9 mouse cellular contexts compared by ENCODE assay signal in the genomic region with DNA sequence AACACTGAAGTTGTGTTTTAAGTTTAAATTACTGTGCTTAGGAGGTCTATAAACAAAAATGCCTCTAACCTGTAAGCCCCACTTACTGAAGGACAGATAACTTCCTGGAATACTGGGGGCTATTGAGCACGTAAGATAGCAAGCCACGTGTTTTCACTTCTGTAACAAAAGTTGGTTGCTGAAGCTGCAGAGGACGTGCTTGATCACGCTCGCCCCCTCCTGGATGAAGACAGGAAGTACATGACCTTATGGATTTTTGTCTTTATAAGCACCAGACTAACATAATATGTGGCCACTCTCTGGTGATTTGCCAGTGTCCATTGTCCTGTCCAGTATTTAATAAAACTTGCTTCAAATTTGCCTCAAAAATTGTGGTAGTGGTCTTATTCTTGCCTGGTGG. TPM values are rescaled to one million over a fixed set of nuclear protein-coding genes. Genes with fewer than 3 reads are reported as not detected.
A peak's percentile ranks its signal among the peaks of the same experiment; 100 is the strongest.
DNase-seq lines count a peak whose midpoint lies in the region; ATAC-seq and TF ChIP-seq lines count a peak whose summit lies in the region.
"Had no signal": no experiment of that assay in that cellular context is flagged by ENCODE, and none has a peak within 500 bp of the region (broad histone marks: within the 10 kb centered on the region; RNA-seq: fewer than 3 reads in every experiment).

No protein-coding gene starts in this region.

- H3K27ac ChIP-seq in MEL (ENCODE audit: control insufficient read depth, low read depth, low read length), result no peak overlapping the region

- no peak overlapping the region for H3K9ac ChIP-seq in MEL (ENCODE audit: control insufficient read depth, low read depth, low read length, poor library complexity, severe bottlenecking)

- no peak overlapping the region for H3ac ChIP-seq in C2C12 (ENCODE audit: control insufficient read depth, insufficient read length, low read depth)

- no peak for TF ChIP-seq POLR2A in MEL (IDR thresholded peaks at IDR 0.05; ENCODE audit: control insufficient read depth in 1 of 2, insufficient read depth in 1 of 2, low read depth in 1 of 2, low read length in 2 of 2, poor library complexity in 1 of 2)

- H3K9me3 ChIP-seq in MEL (replicated peaks; ENCODE audit: insufficient read depth, low read length), result no peaks in the 10 kb centered on the region

- no peak for TF ChIP-seq EP300 in MEL (IDR thresholded peaks at IDR 0.05; ENCODE audit: low read depth in 1 of 2, low read length in 2 of 2)

- no peaks in the 10 kb centered on the region for H3K27me3 ChIP-seq in C2C12 (ENCODE audit: control insufficient read depth, insufficient read depth, insufficient read length)
- H3K27me3 ChIP-seq in MEL (ENCODE audit: control insufficient read depth in 1 of 2, insufficient read depth in 2 of 2, low read length in 2 of 2), result no peaks in the 10 kb centered on the region

- no peaks in the 10 kb centered on the region for H3K36me3 ChIP-seq in C2C12 (ENCODE audit: control insufficient read depth, insufficient read depth)
- no peaks in the 10 kb centered on the region for H3K36me3 ChIP-seq in MEL (ENCODE audit: control insufficient read depth in 1 of 2, insufficient read depth in 2 of 2, low read length in 2 of 2)

- TF ChIP-seq CTCF in C2C12 (IDR thresholded peaks at IDR 0.05; ENCODE audit: control insufficient read depth, insufficient read depth, insufficient read length) (peak; percentile 3), MEL (IDR thresholded peaks at IDR 0.05 in 2 of 3, conservative IDR thresholded peaks at IDR 0.05 in 1 of 3; ENCODE audit: control insufficient read depth in 1 of 3, insufficient read depth in 1 of 3, low read depth in 2 of 3, low read length in 3 of 3, poor library complexity in 1 of 3, severe bottlenecking in 1 of 3) (peak; percentile 47 to 61 (median 55))

- H3K4me3 ChIP-seq in C2C12 (ENCODE audit: insufficient read depth, poor library complexity, severe bottlenecking), result no peak overlapping the region
- H3K4me3 ChIP-seq in MEL (ENCODE audit: control insufficient read depth in 1 of 2, insufficient read depth in 1 of 2, low read depth in 2 of 2, low read length in 2 of 2), result no peak overlapping the region

- ATAC-seq in erythroblast, adult 5-6 weeks (replicated peaks; ENCODE audit: low FRiP score, poor library complexity, severe bottlenecking), result peak; percentile 83

- no peaks in the 10 kb centered on the region for H3K79me2 ChIP-seq in C2C12 (ENCODE audit: control insufficient read depth, insufficient read depth)
- no peaks in the 10 kb centered on the region for H3K79me2 ChIP-seq in MEL (ENCODE audit: control insufficient read depth, insufficient read depth, low read length, poor library complexity)

- peak; percentile 50 for TF ChIP-seq RAD21 in MEL (IDR thresholded peaks at IDR 0.05; ENCODE audit: low read depth, low read length)

- DNase-seq in left cerebral cortex, adult 18-20 months (ENCODE audit: low spot score in 2 of 2), result peak; percentile 21 to 33
- DNase-seq in left cerebral cortex, adult 8-10 months (ENCODE audit: low spot score in 2 of 2), result no peak
- peak; percentile 65 for DNase-seq in MEL (ENCODE audit: low read depth, low spot score)
- DNase-seq in c-Kit-positive CD71-positive TER-119-positive erythroid progenitor cells, embryonic 14.5 days (ENCODE audit: low spot score), result no peak
- DNase-seq in adrenal gland, postnatal 25 days, result no peak
- no peak for DNase-seq in gastrocnemius, postnatal 4 days (ENCODE audit: low spot score in 2 of 2)

- no peaks in the 10 kb centered on the region for H3K79me3 ChIP-seq in C2C12 (ENCODE audit: low read depth)

- no peaks in the 10 kb centered on the region for H3K4me1 ChIP-seq in MEL (ENCODE audit: control insufficient read depth in 1 of 2, insufficient read depth in 2 of 2, low read length in 2 of 2)

TF ChIP-seq in C2C12, 6 proteins besides CTCF, POLR2A, EP300 and RAD21:
- TF ChIP-seq MAX (IDR thresholded peaks at IDR 0.05), result no peak
- TF ChIP-seq CEBPB (IDR thresholded peaks at IDR 0.05; ENCODE audit: low read depth), result no peak
- TF ChIP-seq FOSL1 (IDR thresholded peaks at IDR 0.05; ENCODE audit: insufficient read depth, low read length, poor library complexity, severe bottlenecking), result no peak
- no peak for TF ChIP-seq USF1 (IDR thresholded peaks at IDR 0.05; ENCODE audit: low read depth)
- no peak for TF ChIP-seq MYOG (IDR thresholded peaks at IDR 0.05; ENCODE audit: control insufficient read depth, extremely low read depth, insufficient read length)
- no peak for TF ChIP-seq MYOD1 (IDR thresholded peaks at IDR 0.05; ENCODE audit: control insufficient read depth, insufficient read length, low read depth)

TF ChIP-seq in MEL, 35 proteins besides CTCF, POLR2A, EP300 and RAD21:
- TF ChIP-seq MAZ (IDR thresholded peaks at IDR 0.05; ENCODE audit: low read depth, low read length) (no peak), MXI1 (IDR thresholded peaks at IDR 0.05; ENCODE audit: low read depth, low read length) (no peak), SMC3 (IDR thresholded peaks at IDR 0.05; ENCODE audit: low read depth, low read length) (peak; percentile 51), BHLHE40 (IDR thresholded peaks at IDR 0.05; ENCODE audit: borderline replicate concordance, low read depth, low read length) (no peak), MAX (IDR thresholded peaks at IDR 0.05; ENCODE audit: low read length) (peak; percentile 74)

RNA-seq across cellular contexts. Expression of a gene that starts 20.4 kb away (rescaled TPM):
- 1 to 10 TPM in 1 of 2 experiments, under 1 TPM in 1; 0.82 to 1.2 TPM for total RNA-seq in left cerebral cortex, adult 18-20 months (2021)
- 1 to 10 TPM in 1 of 4 experiments, under 1 TPM in 3; 0.51 to 1.5 (median 0.84) TPM for total RNA-seq in left cerebral cortex, adult 8-10 months (2022)
- polyA plus RNA-seq in C2C12 (2012; fragmentation: generic; extraction: Trizol) (not detected), MEL (2012; ENCODE audit: insufficient read depth in 1 of 2, insufficient read length in 2 of 2, low read depth in 1 of 2, low replicate concordance in 2 of 2, missing spikeins in 1 of 2) (under 1 TPM in 1 of 2 experiments, not detected in 1; 0.75 TPM)
- total RNA-seq in MEL (2012; rRNA removed), result 0.19 and 0.23 TPM in 2 replicates
- 32.7 and 39.5 TPM in 2 replicates for total RNA-seq in erythroblast, adult 5-6 weeks (2015; ENCODE audit: low replicate concordance)
- 43.8 and 65.4 TPM in 2 replicates for total RNA-seq in erythroblast, adult 5-6 weeks (2017; ENCODE audit: low replicate concordance)
- 4.2 and 4.5 TPM in 2 replicates for total RNA-seq in adrenal gland, postnatal 25 days (2021)
- 1 to 10 TPM; 1.4 to 1.8 TPM for total RNA-seq in gastrocnemius, postnatal 4 days (2021)

RNA-seq across cellular contexts. Expression of a gene that starts 39.6 kb away (rescaled TPM):
- 10 to 100 TPM; 43.9 to 48.6 TPM for total RNA-seq in left cerebral cortex, adult 18-20 months (2021)
- 10 to 100 TPM; 41.1 to 45.3 (median 44.9) TPM for total RNA-seq in left cerebral cortex, adult 8-10 months (2022)
- polyA plus RNA-seq in C2C12 (2012; fragmentation: generic; extraction: Trizol) (29.4 TPM), MEL (2012; ENCODE audit: insufficient read depth in 1 of 2, insufficient read length in 2 of 2, low read depth in 1 of 2, low replicate concordance in 2 of 2, missing spikeins in 1 of 2) (10 to 100 TPM in 1 of 2 experiments, not detected in 1; 42.7 TPM)
- 26.0 and 28.4 TPM in 2 replicates for total RNA-seq in MEL (2012; rRNA removed)
- total RNA-seq in erythroblast, adult 5-6 weeks (2015; ENCODE audit: low replicate concordance), result 5.6 and 6.5 TPM in 2 replicates
- 30.9 and 40.8 TPM in 2 replicates for total RNA-seq in erythroblast, adult 5-6 weeks (2017; ENCODE audit: low replicate concordance)
- total RNA-seq in adrenal gland, postnatal 25 days (2021), result 61.9 and 65.4 TPM in 2 replicates
- total RNA-seq in gastrocnemius, postnatal 4 days (2021), result 10 to 100 TPM; 77.3 to 93.3 TPM

RNA-seq across cellular contexts. Expression of a gene that starts 58.7 kb away (rescaled TPM):
- under 1 TPM in 1 of 2 experiments, not detected in 1; 0.72 TPM for total RNA-seq in left cerebral cortex, adult 18-20 months (2021)
- not detected for total RNA-seq in left cerebral cortex, adult 8-10 months (2022)
- polyA plus RNA-seq in C2C12 (2012; fragmentation: generic; extraction: Trizol) (not detected), MEL (2012; ENCODE audit: insufficient read depth in 1 of 2, insufficient read length in 2 of 2, low read depth in 1 of 2, low replicate concordance in 2 of 2, missing spikeins in 1 of 2) (under 1 TPM in 1 of 2 experiments, not detected in 1; 0.11 TPM)
- total RNA-seq in MEL (2012; rRNA removed), result not detected in 2 replicates
- 948 and 1,023 TPM in 2 replicates for total RNA-seq in erythroblast, adult 5-6 weeks (2015; ENCODE audit: low replicate concordance)
- total RNA-seq in erythroblast, adult 5-6 weeks (2017; ENCODE audit: low replicate concordance), result 738 and 893 TPM in 2 replicates
- total RNA-seq in adrenal gland, postnatal 25 days (2021), result 0.49 and 2.4 TPM in 2 replicates
- total RNA-seq in gastrocnemius, postnatal 4 days (2021), result 1 to 10 TPM; 1.2 to 3.6 TPM
- polyA plus RNA-seq: neural tube, embryonic 11.5 days had no signal

Comparison
In these comparisons a context has a peak if more than half of its experiments do, and no peak if none do; other contexts are left out.
1. DNase-seq: peak in left cerebral cortex, adult 18-20 months (2 of 2) and MEL (single experiment); none in left cerebral cortex, adult 8-10 months (0 of 2), c-Kit-positive CD71-positive TER-119-positive erythroid progenitor cells, embryonic 14.5 days (single experiment), adrenal gland, postnatal 25 days (single experiment) and gastrocnemius, postnatal 4 days (0 of 2).
2. RNA of a gene that starts 58.7 kb away (total RNA-seq): 738 to 1,023 TPM in erythroblast, adult 5-6 weeks; 1.2 to 3.6 TPM in gastrocnemius, postnatal 4 days, 0.72 TPM in left cerebral cortex, adult 18-20 months, 0.49 to 2.4 TPM in adrenal gland, postnatal 25 days, not detected in left cerebral cortex, adult 8-10 months and not detected in MEL; every median in the first group is over 100 times any median in the second.